Mouse (Mus musculus): ENCODE measurements around the gene Shd.

DNA sequence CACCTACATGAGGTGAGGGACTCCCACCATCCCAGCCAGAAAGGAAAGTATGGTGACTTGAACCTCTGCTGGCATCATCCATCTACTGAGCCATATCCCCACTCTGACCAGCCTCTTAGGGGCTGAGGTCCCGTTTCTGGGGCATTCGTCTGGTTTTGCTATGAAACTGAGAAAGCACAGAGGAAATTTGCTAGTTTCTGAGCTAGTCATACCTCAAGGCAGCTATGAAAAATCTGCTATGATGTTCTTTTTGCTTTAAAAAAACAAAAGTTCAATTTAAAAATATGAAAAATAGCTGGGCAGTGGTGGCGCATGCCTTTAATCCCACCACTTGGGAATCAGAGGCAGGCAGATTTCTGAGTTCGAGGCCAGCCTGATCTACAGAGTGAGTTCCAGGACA is 21.6 kb upstream of the Shd start:
- TF ChIP-seq CTCF (IDR thresholded peaks at IDR 0.05; ENCODE audit: low read depth) = no peak
- no peak for TF ChIP-seq EP300 (IDR thresholded peaks at IDR 0.05; ENCODE audit: low read depth)
